Mouse (Mus musculus) inflammation-experienced regulatory T-cells, adult 6 months (primary cell): ENCODE data around the gene Gm49395. TPM values are rescaled to one million over a fixed set of nuclear protein-coding genes. Genes with fewer than 3 reads are reported as not detected.

Experiments used
- ATAC-seq: one replicate; pipeline ENCODE4 v1.8.0; 2017
- polyA plus RNA-seq, 3 experiments: library from polyadenylated mRNA; unstranded; fragments of 100-300 nt; shearing (Covaris generic); gene quantifications; one replicate each; pipeline ENCODE4 v1.2.1; 2017

Gm49395 gene
- polyA plus RNA-seq, 3 experiments from 2014 or later, result 0.95 to 1.1 TPM; not detected in 1

GRCm38 (mm10) chr13:115098227-115098626 is 3.5 kb downstream of the Gm49395 start:
- ATAC-seq, result no peak

- peak; percentile 39 for ATAC-seq
Measured at GRCm38 (mm10) chr13:115096965-115097364, 4.8 kb downstream of the Gm49395 start.

- no peak for ATAC-seq
Measured at GRCm38 (mm10) chr13:115096216-115096615, 5.5 kb downstream of the Gm49395 start.

GRCm38 (mm10) chr13:115095392-115095791 is 6.3 kb downstream of the Gm49395 start:
- no peak for ATAC-seq

GRCm38 (mm10) chr13:115091511-115091910 is 10.2 kb downstream of the Gm49395 start:
- no peak for ATAC-seq

GRCm38 (mm10) chr13:115090977-115091445 is 10.7 kb downstream of the Gm49395 start:
- no peak for ATAC-seq

- peak; percentile 85 for ATAC-seq
Measured at GRCm38 (mm10) chr13:115090069-115090976, 11.4 kb downstream of the Gm49395 start, which contains the start of gene Pelo. TSS of gene Pelo (minus strand) at chr13:115090186.

GRCm38 (mm10) chr13:115089395-115090025 is 12.2 kb downstream of the Gm49395 start:
- peak; percentile 5 for ATAC-seq

- ATAC-seq, result no peak
Measured at GRCm38 (mm10) chr13:115089020-115089394, 12.7 kb downstream of the Gm49395 start.

- ATAC-seq, result no peak
Measured at GRCm38 (mm10) chr13:115085974-115086373, 15.7 kb downstream of the Gm49395 start.

GRCm38 (mm10) chr13:115082339-115082738 is 19.4 kb downstream of the Gm49395 start:
- no peak for ATAC-seq

GRCm38 (mm10) chr13:115079996-115080585 is 21.6 kb downstream of the Gm49395 start:
- ATAC-seq, result no peak

- ATAC-seq, result no peak
Measured at GRCm38 (mm10) chr13:115078997-115079685, 22.6 kb downstream of the Gm49395 start.

GRCm38 (mm10) chr13:115077346-115078134 is 24.2 kb downstream of the Gm49395 start:
- ATAC-seq, result no peak

GRCm38 (mm10) chr13:115072386-115072785 is 29.3 kb downstream of the Gm49395 start:
- no peak for ATAC-seq

- ATAC-seq, result no peak
Measured at GRCm38 (mm10) chr13:115071431-115071830, 30.3 kb downstream of the Gm49395 start.

GRCm38 (mm10) chr13:115067968-115068330 is 33.8 kb downstream of the Gm49395 start:
- no peak for ATAC-seq

- no peak for ATAC-seq
Measured at GRCm38 (mm10) chr13:115067324-115067967, 34.3 kb downstream of the Gm49395 start.

- no peak for ATAC-seq
Measured at GRCm38 (mm10) chr13:115057555-115057954, 44.2 kb downstream of the Gm49395 start.

- no peak for ATAC-seq
Measured at GRCm38 (mm10) chr13:115054783-115055182, 46.9 kb downstream of the Gm49395 start.

GRCm38 (mm10) chr13:115052568-115052967 is 49.2 kb downstream of the Gm49395 start:
- no peak for ATAC-seq
